Mouse (Mus musculus) left cerebral cortex, postnatal 4 days (tissue): ENCODE data around the gene Creb5. TPM values are rescaled to one million over a fixed set of nuclear protein-coding genes. Genes with fewer than 3 reads are reported as not detected.

Experiments
- DNase-seq: peaks from one replicate; pipeline ENCODE4 v3.0.0-alpha.2; 2022
- intact Hi-C: fragments of 180-260 bp; cut with DNase I; formaldehyde crosslinking; loops from one replicate; pipeline ENCODE4 v1.15.1; 2025
- total RNA-seq, 2 experiments: library from RNA; stranded (reverse); gene quantifications; 2 replicates each; pipeline ENCODE4 v1.2.3; 2021

Gene Creb5
- total RNA-seq, 2 experiments from 2014 or later, result 4.2 to 5.4 TPM

GRCm38 (mm10) chr6:53635453-53635852 is 348.4 kb downstream of the Creb5 start:
- DNase-seq, result no peak
- intact Hi-C loops, result no loop called here

- DNase-seq, result peak; percentile 47
- intact Hi-C loops, result no loop called here
Measured at GRCm38 (mm10) chr6:53637356-53638351, 350.6 kb downstream of the Creb5 start.

- intact Hi-C loops, result no loop called here
- DNase-seq, result no peak
Measured at GRCm38 (mm10) chr6:53641633-53642605, 354.8 kb downstream of the Creb5 start.

GRCm38 (mm10) chr6:53642826-53643356 is 355.8 kb downstream of the Creb5 start:
- peak; percentile 17 for DNase-seq
- intact Hi-C loops, result no loop called here

- DNase-seq, result no peak
- intact Hi-C loops, result no loop called here
Measured at GRCm38 (mm10) chr6:53643481-53643880, 356.4 kb downstream of the Creb5 start.

GRCm38 (mm10) chr6:53644056-53644455 is 357.0 kb downstream of the Creb5 start:
- intact Hi-C loops, result no loop called here
- DNase-seq, result no peak

- intact Hi-C loops, result no loop called here
- DNase-seq, result no peak
Measured at GRCm38 (mm10) chr6:53644971-53645370, 357.9 kb downstream of the Creb5 start.

GRCm38 (mm10) chr6:53649782-53650181 is 362.7 kb downstream of the Creb5 start:
- intact Hi-C loops, result no loop called here
- DNase-seq, result no peak

- intact Hi-C loops, result no loop called here
- DNase-seq, result no peak
Measured at GRCm38 (mm10) chr6:53652691-53653090, 365.6 kb downstream of the Creb5 start.

GRCm38 (mm10) chr6:53653706-53654360 is 366.8 kb downstream of the Creb5 start:
- intact Hi-C loops, result no loop called here
- DNase-seq, result no peak

- no peak for DNase-seq
- intact Hi-C loops, result no loop called here
Measured at GRCm38 (mm10) chr6:53654361-53654824, 367.3 kb downstream of the Creb5 start.

- intact Hi-C loops, result no loop called here
- DNase-seq, result no peak
Measured at GRCm38 (mm10) chr6:53656466-53656865, 369.4 kb downstream of the Creb5 start.

GRCm38 (mm10) chr6:53657483-53657882 is 370.4 kb downstream of the Creb5 start:
- intact Hi-C loops, result no loop called here
- no peak for DNase-seq

- DNase-seq, result peak; percentile 67
- intact Hi-C loops, result no loop called here
Measured at GRCm38 (mm10) chr6:53662858-53663833, 376.1 kb downstream of the Creb5 start.

- intact Hi-C loops, result no loop called here
- no peak for DNase-seq
Measured at GRCm38 (mm10) chr6:53664759-53665158, 377.7 kb downstream of the Creb5 start.

- DNase-seq, result no peak
- intact Hi-C loops, result no loop called here
Measured at GRCm38 (mm10) chr6:53666503-53666902, 379.4 kb downstream of the Creb5 start.

GRCm38 (mm10) chr6:53678307-53678706 is 391.2 kb downstream of the Creb5 start:
- intact Hi-C loops, result no loop called here
- no peak for DNase-seq

GRCm38 (mm10) chr6:53680046-53680445 is 393.0 kb downstream of the Creb5 start:
- no peak for DNase-seq
- intact Hi-C loops, result no loop called here

- DNase-seq, result no peak
- intact Hi-C loops, result no loop called here
Measured at GRCm38 (mm10) chr6:53684416-53684815, 397.3 kb downstream of the Creb5 start.
